Mouse (Mus musculus): ENCODE measurements around the gene Prlhr.

DNA sequence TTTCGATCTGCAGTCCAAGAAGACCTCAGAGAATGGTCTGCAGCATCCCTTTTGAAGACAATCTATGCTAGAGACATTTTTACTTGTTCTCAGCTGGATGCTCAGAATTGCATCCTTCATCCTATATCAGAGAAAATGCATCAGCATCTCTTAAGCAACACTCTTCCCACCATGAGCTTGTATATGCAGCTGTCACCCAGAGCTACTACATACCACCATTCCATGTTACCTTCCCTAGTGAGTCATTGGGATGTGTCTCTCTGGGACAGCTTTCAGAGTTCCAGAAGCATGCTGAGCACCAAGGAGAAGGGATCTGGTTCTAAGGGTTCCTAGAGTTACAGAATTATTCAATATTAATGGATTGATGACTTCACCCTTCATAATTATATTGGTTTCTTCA, 10.8 kb upstream of the Prlhr start:
- TF ChIP-seq POLR2A (IDR thresholded peaks at IDR 0.05; ENCODE audit: low read depth, low read length) (no peak), CTCF (IDR thresholded peaks at IDR 0.05; ENCODE audit: borderline replicate concordance, insufficient read depth, low read length) (no peak)

Measured in embryonic fibroblast, embryonic 13.5 days (primary cell).